Mouse (Mus musculus) heart, adult 9 months (tissue): ENCODE results near the gene Tdp2.

Experiments
- DNase-seq, 2 experiments: peaks; one replicate each; pipeline ENCODE4 v3.0.0; 2022; ENCODE audit warnings: low spot score in 2 of 2

The Tdp2 gene

GRCm38 (mm10) chr13:24880208-24880607 lies 48.7 kb downstream of the Tdp2 start:
- DNase-seq, result no peak

GRCm38 (mm10) chr13:24880704-24881103 lies 49.2 kb downstream of the Tdp2 start:
- no peak for DNase-seq

DNA sequence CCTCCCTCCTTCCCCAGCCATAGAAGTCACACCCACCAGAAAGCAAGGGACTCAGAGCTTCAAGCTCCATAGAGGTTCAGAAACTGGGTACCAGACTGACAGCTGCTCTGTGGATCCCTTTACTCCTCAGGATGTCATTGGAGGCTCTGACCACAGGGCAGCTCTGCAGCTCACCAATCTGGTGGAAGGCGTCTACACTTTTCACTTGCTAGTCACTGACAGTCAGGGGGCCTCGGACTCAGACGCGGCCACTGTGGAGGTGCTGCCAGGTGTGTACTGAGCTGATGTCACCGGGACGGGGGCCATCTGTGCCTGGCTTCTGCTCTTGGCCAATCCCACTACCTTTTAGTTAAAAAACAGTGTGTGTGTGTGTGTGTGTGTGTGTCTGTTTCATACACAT lies 50.9 kb downstream of the Tdp2 start:
- DNase-seq, result no peak

- DNase-seq, result no peak
Measured at GRCm38 (mm10) chr13:24889554-24889953, 58.1 kb downstream of the Tdp2 start.
